Mouse (Mus musculus) myocyte (in vitro differentiated cells): ENCODE results near the gene Cemip2.

ENCODE experiments used
- POLR2A ChIP-seq: IDR thresholded peaks from one replicate; pipeline ENCODE4 v1.6.1; 2011; ENCODE audit warnings: low read depth, mild to moderate bottlenecking, control low read depth, moderate library complexity; ENCODE audit not compliant: insufficient read length
- POLR2AphosphoS2 ChIP-seq: IDR thresholded peaks from one replicate; pipeline ENCODE4 v1.6.1; 2011; ENCODE audit warnings: low read depth, control low read depth; ENCODE audit not compliant: insufficient read length
- REST ChIP-seq: IDR thresholded peaks from one replicate; pipeline ENCODE4 v1.6.1; 2011; ENCODE audit warnings: mild to moderate bottlenecking, control low read depth, moderate library complexity; ENCODE audit not compliant: insufficient read depth, insufficient read length

DNA sequence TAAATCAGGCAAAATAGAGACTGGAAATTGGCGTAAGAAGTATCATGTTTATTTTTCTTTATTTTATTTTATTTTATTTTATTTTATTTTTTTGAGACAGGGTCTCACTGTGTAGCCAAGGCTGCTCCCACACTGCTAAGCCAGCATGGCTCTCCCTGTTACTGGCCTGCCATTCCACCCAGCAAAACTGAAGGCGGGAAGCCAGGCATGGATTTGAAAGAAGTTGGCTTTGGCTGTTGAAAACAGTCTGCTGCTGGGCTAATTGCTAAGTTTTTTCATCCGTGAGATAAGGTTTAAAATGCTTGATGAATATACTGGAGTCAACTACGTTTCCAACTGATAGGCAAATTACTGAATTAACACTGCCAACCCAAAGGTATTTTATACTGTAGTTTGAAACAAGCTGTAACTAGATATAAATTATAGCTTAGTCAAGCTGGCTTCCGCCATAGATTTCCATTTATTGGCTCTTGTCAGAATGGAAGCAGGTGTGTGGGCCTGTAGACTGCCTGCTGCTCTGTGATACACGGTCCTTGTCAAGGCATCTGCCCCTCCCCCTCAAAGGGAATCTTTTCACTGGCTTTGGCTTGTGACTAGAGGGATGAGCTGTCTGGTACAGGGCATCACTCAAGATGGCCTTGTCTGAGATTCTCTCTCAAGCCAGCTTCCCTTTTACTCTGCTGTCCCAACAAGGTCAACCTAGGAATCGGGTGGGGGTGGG lies 3.1 kb downstream of the Cemip2 start:
- TF ChIP-seq POLR2A, result no peak
- no peak for TF ChIP-seq POLR2AphosphoS2
- no peak for TF ChIP-seq REST
